Mouse (Mus musculus) gastrocnemius, adult 2 months (tissue): ENCODE results near the gene Cc2d2a. TPM values are rescaled to one million over a fixed set of nuclear protein-coding genes. Genes with fewer than 3 reads are reported as not detected.

Source experiments
- DNase-seq: peaks from one replicate; pipeline ENCODE4 v3.0.0; 2022
- H3K27ac ChIP-seq: fragments of 200-600 bp; 2 replicates; pipeline ENCODE4 v1.8.1; 2022; ENCODE audit warnings: mild to moderate bottlenecking
- H3K4me3 ChIP-seq: fragments of 200-600 bp; 2 replicates; pipeline ENCODE4 v1.8.1; 2022; ENCODE audit warnings: mild to moderate bottlenecking, moderate library complexity
- CTCF ChIP-seq: fragments of 200-600 bp; IDR thresholded peaks from 2 replicates; pipeline ENCODE4 v1.8.1; 2022; ENCODE audit warnings: antibody characterized with exemption, mild to moderate bottlenecking, moderate library complexity
- intact Hi-C: fragments of 180-260 bp; cut with DNase I; formaldehyde crosslinking; loops from one replicate; pipeline ENCODE4 v1.15.1; 2025
- long read RNA-seq, 2 experiments: library from polyadenylated mRNA; stranded (forward); transcript quantifications; one replicate each; pipeline ENCODE4 v2.0.0; 2021
- total RNA-seq, 2 experiments: library from RNA; stranded (reverse); gene quantifications; 2 replicates each; pipeline ENCODE4 v1.2.3; 2021

The Cc2d2a gene
- 1 to 10 TPM; 4.1 to 7.7 TPM for total RNA-seq
- long read RNA-seq, experiment 1, partial matches to known transcripts: 2 of 3 reads
- long read RNA-seq, experiment 1, other reads (novel, unspliced or antisense): 1 of 3 reads
- long read RNA-seq, experiment 2, partial matches to known transcripts: 1 of 3 reads
- long read RNA-seq, experiment 2, other reads (novel, unspliced or antisense): 2 of 3 reads

DNA sequence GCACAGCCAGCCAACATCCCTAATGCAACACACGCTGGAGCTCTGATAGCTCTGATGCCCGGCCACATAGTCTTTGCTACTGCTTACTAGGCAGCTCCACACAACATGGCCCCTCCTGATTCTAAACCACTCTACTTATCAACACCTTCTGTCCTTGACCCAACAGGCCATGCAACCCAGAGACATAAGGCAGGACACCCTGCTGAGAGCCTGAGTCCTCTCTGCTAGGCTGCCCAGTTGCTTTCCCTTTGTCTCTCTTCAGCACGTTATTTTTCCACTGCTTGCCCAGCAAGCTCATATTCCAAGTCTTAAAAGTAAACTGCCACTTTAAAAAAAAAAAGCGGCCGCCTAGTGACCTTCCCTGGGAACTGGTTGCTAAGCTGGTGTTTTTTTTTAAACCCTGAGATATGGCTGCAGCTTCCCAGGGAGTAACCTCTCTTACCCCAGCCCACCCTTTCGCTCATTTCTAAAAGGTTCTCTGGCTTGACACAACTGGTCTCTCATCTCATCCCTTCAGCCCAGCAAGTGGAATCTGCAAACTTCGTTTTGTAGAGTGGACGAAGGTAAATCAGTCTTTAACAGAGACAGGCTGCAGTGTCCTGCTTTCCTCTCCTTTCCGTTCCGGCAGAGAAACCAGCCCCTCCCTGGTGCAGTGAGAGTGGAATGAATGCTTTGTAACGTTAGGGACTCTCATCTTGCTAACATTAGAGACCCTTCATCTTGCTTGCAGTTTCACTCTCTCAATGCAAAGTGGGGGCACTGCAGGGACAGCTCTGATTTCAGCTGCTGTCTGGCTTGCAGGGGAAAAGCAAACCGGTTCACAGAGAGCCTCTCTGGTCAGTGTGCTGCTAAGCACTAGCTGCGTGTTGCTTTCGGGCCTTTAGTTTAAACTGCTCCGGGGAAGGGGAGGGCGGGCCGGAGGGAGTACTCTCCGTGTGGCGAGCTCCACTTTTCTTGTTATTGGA is at the start of gene Cc2d2a:
Gene Cc2d2a (plus strand): TSS at position 350 of the 965 bp plus-strand sequence.
- Histone ChIP-seq H3K4me3 (peak within 1 kb of the TSS; percentile 86), H3K27ac (peak within 1 kb of the TSS; percentile 90)
- peak; percentile 23; the same call in 1 of the 2 replicates for TF ChIP-seq CTCF
- intact Hi-C loops: no loop called here
- peak; percentile 38 for DNase-seq

DNA sequence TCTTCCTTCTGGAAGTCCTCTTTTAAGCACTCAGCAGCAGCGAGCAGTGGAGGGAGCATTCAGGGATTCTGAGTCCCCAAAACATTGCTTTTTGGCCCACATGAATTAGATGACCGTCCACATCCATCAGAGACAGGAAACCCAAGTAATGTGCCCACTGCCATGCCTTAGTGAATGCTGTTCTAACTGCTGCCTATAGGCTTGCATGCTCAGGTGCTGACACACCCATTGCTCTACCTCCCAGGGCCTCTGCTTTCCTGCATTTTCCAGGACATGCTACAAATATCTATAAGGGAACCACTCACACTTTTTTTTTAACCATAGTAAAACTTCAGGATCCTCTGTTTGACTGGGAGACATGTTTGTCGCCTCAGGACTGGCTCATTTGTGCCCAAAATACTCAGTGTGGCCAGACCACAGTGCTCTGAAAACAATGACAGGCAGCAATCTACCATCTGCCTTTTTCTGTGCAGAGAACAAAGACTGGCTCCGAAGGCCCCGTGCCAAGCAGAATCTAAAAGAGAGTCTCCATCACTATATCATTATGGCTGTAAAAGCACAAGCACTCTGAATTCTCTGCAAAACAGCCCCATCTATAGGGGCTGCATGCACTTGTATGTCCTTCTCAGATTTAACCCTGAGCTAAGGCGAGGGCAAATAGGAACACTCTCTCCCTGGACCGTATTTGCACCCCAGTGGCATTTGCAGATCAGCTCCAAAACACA is 40.4 kb upstream of the Cc2d2a start:
- Histone ChIP-seq H3K27ac (no peak overlapping the region), H3K4me3 (no peak overlapping the region)
- intact Hi-C loops: no loop called here
- DNase-seq: no peak
- TF ChIP-seq CTCF: no peak

DNA sequence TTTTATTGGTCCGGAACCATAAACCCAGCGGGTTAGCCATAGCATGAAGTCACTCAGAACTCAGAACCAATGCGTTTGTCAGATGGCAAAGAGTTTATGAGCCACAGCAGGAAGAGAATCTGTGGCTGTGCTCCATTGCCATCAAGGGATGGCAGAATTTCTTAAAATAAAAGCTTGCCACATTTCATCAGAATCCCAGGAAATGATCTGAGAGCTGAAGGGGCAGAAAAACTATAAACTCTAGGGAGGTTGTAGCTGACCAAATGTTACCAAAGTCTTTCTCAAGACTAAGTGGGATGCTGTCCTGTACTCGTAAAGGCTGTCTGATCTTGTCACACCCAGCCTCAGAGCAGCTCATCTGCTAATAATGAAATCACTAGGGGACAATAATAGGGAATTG is 36.7 kb upstream of the Cc2d2a start:
- intact Hi-C loops: no loop called here
- no peak for DNase-seq
- H3K27ac ChIP-seq: no peak overlapping the region; the same call in 1 of the 2 replicates
- no peak for TF ChIP-seq CTCF
- no peak overlapping the region for H3K4me3 ChIP-seq

DNA sequence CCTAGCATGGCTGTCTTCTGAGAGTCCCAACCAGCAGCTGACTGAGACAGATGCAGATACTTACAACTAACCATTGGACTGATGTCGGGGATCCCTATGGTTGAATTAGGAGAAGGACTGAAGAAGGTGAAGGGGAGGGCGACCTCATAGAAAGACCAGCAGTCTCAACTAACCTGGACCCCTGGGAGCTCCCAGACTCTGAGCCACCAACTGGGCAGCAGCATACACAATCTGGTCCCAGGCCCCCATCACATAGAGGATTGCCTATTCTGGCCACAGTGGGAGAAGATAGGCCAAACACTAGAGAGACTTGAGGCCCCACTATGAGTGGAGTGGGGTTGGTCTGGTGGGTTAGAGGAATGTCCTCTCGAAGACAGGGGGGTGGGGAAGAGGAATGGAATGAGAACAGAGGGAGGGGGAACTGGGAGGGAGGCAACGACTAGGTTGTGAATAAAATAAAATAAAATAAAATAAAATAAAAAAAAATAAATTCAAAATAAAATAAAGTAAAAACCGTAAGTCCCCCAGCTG is 28.0 kb upstream of the Cc2d2a start:
- intact Hi-C loops: loop anchor here (5.0 kb wide), 1 partner anchor 52 kb away; no protein-coding TSS in a partner anchor
- no peak for TF ChIP-seq CTCF
- DNase-seq: no peak
- H3K4me3 ChIP-seq: no peak overlapping the region
- no peak overlapping the region for H3K27ac ChIP-seq

DNA sequence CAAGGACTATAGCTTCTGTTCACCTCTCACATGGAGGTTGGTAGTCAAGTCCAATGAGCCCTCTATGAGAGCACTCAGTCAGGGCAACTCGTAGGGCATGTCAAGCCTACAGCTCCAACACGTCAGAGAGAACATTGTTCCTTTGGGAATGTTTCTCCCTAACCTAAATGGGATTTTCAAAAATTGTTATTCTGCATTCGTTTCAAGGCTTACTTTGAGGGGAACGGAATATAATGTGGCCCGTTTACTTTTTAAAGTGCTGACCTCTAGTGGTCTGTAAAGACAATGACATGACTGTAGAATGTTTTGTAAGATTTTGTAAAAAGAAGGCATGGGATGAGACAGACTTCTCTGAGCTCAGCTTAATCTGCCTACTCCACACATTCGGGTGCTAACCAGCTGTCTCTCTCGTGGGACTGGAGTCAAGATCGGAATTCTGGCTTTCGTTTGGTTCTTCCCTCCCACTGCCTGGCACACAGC is 27.5 kb upstream of the Cc2d2a start:
- Histone ChIP-seq H3K27ac (no peak overlapping the region), H3K4me3 (no peak overlapping the region)
- no peak for DNase-seq
- intact Hi-C loops: loop anchor here (1.0 to 5.0 kb wide), 2 partner anchors 52 to 211 kb away; no protein-coding TSS in a partner anchor
- TF ChIP-seq CTCF: peak; percentile 75

DNA sequence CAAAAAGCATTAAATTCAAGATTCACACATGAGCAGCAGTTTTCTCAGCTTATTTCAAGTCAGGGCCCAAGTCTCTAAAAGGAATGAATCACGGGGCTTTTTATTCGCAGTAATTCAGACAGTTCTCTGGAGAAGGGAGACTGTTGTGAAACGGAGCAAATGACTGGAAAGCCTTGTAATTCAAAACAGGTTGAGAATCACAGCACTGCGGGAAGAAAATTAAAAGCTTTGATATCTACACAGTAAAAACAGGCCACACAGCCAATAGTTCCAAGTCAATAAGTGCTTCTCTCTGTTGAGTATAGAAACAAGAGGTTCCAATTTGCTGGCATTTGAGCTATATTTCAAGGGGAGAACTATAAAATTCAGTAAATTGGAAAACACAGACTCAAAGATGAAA is 17.1 kb upstream of the Cc2d2a start:
- no peak for DNase-seq
- intact Hi-C loops: no loop called here
- Histone ChIP-seq H3K4me3 (no peak overlapping the region), H3K27ac (no peak overlapping the region)
- TF ChIP-seq CTCF: no peak

DNA sequence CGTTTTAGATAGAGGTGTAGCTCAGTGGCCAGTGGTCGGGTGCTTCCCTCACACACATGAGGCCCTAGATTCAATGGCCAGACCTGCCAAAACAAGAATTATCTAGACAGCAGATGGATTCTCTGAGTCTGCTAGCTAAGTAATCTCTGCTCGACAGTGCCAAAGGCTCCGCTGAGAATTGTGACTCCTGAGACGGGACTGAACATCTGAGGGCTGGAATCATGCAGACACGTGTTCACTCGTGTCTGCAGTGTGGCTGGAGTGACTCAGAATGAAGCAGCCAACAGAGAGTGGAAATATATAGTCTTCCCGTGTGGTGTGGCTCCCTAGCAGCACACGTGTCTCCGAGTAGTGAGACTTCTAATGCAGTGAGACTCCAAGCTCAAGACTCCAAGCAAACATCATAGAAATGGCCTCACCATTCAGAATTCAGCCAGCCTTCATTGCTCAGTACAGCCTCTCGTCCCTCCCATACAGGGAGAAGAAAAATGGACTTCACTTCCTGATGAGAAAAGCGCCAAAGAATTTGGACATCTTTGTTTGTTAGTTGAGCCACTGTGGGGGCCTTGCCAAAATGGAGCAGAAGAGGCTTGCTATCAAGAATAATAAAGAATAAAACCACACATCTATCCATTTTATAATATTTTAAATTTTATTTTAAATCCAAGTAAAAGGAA is 14.9 kb upstream of the Cc2d2a start:
- TF ChIP-seq CTCF: no peak
- no peak overlapping the region for H3K4me3 ChIP-seq
- no peak overlapping the region for H3K27ac ChIP-seq
- intact Hi-C loops: no loop called here
- DNase-seq: no peak

DNA sequence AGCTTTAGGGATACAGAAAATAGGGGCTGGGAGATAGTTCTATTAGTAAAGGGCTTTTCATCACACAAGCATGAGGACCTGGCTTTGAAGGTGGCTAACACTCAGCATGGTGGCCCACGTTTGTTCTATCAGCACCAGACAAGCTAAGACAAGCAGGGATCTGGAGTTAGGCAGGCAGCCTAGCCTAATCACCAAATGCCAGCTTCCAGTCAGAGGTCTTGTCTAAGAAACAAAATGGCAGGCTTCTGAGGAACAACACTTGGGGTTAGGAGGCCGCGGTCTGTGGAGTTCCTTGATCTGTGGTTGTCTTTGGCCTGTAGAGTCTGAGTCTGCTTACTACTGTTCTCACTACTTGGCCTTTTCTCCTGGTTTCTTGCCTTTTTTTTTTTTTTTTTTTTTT is 648 bp upstream of the Cc2d2a start:
- Histone ChIP-seq H3K27ac (peak overlapping the region; percentile 90), H3K4me3 (peak overlapping the region; percentile 86)
- intact Hi-C loops: no loop called here
- no peak for TF ChIP-seq CTCF
- DNase-seq: no peak

DNA sequence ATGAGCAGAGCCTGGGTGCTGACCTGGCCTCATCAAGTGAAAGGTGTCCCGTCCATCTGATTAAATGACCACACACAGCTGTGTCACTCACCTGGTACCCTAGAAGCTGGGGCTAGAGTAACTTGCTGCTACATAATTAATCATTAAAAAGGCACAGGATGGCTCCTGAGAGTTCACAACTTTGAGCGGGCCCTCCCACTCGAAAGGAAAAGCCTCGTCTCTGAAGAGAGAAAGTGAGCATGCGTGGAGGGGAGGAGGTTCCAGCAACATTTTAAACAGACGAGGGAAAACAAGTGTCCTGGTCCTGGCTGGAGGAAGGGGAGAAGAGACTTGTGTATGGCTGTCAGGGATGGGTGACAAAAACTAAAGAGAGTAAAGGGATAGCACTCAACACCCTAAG is 1.4 kb downstream of the Cc2d2a start:
- Histone ChIP-seq H3K27ac (peak overlapping the region; percentile 90; the same call in 1 of the 2 replicates), H3K4me3 (peak overlapping the region; percentile 86)
- intact Hi-C loops: no loop called here
- no peak for TF ChIP-seq CTCF
- no peak for DNase-seq

DNA sequence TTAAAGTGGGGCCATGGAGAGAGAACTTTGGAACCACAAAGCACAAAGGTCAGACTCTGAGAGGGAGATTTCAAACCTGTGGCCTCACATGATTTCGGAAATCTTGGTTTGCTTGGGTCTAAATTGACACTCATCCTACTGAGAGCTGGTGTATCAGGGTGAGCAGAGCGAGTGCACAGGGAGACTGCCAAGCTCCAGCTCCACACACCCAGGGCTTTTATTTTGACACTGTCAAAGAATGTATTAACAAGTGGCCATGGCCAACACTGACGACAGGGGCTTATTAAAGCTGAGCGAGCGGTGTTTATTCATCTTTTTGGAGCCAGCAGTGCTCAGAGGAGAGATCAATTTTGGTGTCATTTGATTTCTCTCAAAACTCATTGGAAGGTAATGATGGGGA is 3.0 kb downstream of the Cc2d2a start:
- H3K4me3 ChIP-seq: peak overlapping the region; percentile 59
- peak; percentile 41 for DNase-seq
- intact Hi-C loops: no loop called here

DNA sequence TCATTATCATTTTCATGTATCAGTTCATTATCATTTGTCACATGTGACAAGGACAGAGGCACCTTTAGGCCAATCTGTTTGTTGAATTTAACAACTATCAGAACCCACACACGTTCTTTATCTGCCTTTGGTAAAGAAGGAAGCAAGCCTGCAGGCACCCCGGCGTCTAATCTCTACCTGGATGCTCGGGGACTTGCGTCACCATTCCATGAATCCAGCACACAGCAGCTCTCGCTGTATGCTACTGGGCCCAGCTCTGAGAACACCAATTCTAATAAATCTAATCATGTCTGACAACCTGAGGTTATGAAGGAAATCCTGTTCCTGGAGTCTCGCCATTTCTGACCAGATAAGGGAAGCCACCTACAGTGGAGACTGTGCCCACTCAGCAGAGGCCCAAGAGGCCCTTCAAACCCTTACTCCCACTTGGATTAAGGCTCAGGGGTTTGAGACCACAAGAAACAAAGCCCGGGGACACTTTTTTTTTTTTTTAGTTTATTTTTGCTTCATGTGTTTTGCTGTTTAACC is 7.0 kb downstream of the Cc2d2a start:
- intact Hi-C loops: no loop called here
- no peak overlapping the region for H3K4me3 ChIP-seq
- no peak overlapping the region for H3K27ac ChIP-seq
- no peak for DNase-seq
- no peak for TF ChIP-seq CTCF

More for the DNA sequence above, 3.0 kb downstream of the Cc2d2a start:
- no peak for TF ChIP-seq CTCF
- peak overlapping the region; percentile 43 for H3K27ac ChIP-seq
